Mouse (Mus musculus): ENCODE measurements around the gene Zscan22.
A peak's percentile ranks its signal among the peaks of the same experiment; 100 is the strongest.
"Not testable (repeated sequence)": the region's sequence is repeated elsewhere in the genome, so short reads cannot be mapped to it uniquely, and the experiment has no call there.

Gene Zscan22

GRCm38 (mm10) chr7:12913556-12913955 is 15.9 kb downstream of the Zscan22 start:
- Histone ChIP-seq H3K27me3 (ENCODE audit: control insufficient read depth, insufficient read depth, low read length, poor library complexity, severe bottlenecking) (no peaks in the 10 kb centered on the region), H3K36me3 (ENCODE audit: control insufficient read depth, insufficient read depth, low read length, poor library complexity, severe bottlenecking) (no peaks in the 10 kb centered on the region)
- DNase-seq (ENCODE audit: low read depth, low spot score), result peak; percentile 63

- H3K27me3 ChIP-seq (ENCODE audit: control insufficient read depth, insufficient read depth, low read length, poor library complexity, severe bottlenecking); DNase-seq (ENCODE audit: low read depth, low spot score): not testable (repeated sequence)
- peaks cover 11% of the 10 kb centered on the region for H3K36me3 ChIP-seq (ENCODE audit: control insufficient read depth, insufficient read depth, low read length, poor library complexity, severe bottlenecking)
These were observed 22.9 kb downstream of the Zscan22 start for GRCm38 (mm10) chr7:12920495-12920894.

- H3K27me3 ChIP-seq (ENCODE audit: control insufficient read depth, insufficient read depth, low read length, poor library complexity, severe bottlenecking), result no peaks in the 10 kb centered on the region
- peaks cover 19% of the 10 kb centered on the region for H3K36me3 ChIP-seq (ENCODE audit: control insufficient read depth, insufficient read depth, low read length, poor library complexity, severe bottlenecking)
- no peak for DNase-seq (ENCODE audit: low read depth, low spot score)
These were observed 23.7 kb downstream of the Zscan22 start for GRCm38 (mm10) chr7:12921318-12921704.

DNA sequence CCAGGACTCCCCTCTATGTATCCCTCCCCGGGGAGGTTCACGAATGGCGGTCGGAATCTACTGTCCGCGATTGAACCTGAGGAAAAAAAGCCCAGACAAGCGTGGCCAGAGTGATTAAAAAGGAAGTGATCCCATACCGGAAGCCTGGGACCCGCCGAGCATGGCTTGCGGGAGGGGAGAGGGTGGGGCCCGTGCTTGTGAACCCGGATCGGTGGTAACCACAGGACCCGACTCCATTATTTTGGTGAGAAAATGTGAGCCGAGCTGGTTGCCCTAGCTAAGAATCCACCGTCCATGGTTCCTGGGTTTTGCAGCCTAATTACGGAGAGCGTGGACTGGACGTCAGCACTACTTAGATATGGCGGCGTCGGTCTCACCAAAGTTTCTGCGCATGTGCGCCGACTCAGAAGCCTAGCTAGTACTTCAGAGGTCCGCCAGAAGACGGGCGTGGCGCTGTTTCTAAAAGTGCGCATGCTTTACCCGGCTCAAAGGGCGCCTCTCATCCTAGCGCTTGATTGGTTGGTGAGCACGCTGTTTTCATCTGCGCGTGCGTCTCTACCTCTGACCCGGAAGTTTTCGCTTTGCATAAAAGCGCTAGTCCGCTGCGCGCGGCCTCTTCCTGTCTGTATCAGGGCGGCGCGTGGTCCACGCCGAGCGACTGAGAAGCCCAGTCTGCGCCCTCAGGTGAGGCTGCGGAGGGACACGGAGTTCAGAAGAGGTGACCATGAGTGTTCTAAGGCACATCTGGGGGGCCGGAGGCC is 24.3 kb downstream of the Zscan22 start, which contains the start of gene Rps5:
Gene Rps5, plus strand, starts transcription at position 586 of the 761 bp plus-strand sequence.
- peaks cover 22% of the 10 kb centered on the region for H3K36me3 ChIP-seq (ENCODE audit: control insufficient read depth, insufficient read depth, low read length, poor library complexity, severe bottlenecking)
- no peaks in the 10 kb centered on the region for H3K27me3 ChIP-seq (ENCODE audit: control insufficient read depth, insufficient read depth, low read length, poor library complexity, severe bottlenecking)
- peak; percentile 100 for DNase-seq (ENCODE audit: low read depth, low spot score)

GRCm38 (mm10) chr7:12922729-12923128 is 25.1 kb downstream of the Zscan22 start:
- DNase-seq (ENCODE audit: low read depth, low spot score), result no peak
- Histone ChIP-seq H3K27me3 (ENCODE audit: control insufficient read depth, insufficient read depth, low read length, poor library complexity, severe bottlenecking) (no peaks in the 10 kb centered on the region), H3K36me3 (ENCODE audit: control insufficient read depth, insufficient read depth, low read length, poor library complexity, severe bottlenecking) (peaks cover 25% of the 10 kb centered on the region)

DNA sequence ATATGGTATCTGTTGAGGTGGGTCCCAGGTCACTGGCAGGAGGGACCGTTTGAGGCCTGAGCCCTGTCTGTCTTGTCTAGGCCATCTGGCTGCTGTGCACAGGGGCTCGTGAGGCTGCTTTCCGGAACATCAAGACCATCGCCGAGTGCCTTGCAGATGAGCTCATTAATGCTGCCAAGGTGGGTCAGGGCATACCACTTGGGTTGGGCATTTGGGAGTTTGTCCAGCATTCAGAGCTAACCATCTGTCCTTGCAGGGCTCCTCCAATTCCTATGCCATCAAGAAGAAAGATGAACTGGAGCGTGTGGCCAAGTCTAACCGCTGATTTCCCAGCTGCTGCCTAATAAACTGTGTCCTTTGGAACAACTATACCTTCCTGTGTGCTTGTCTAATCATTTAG is 28.7 kb downstream of the Zscan22 start:
- DNase-seq (ENCODE audit: low read depth, low spot score), result no peak
- no peaks in the 10 kb centered on the region for H3K27me3 ChIP-seq (ENCODE audit: control insufficient read depth, insufficient read depth, low read length, poor library complexity, severe bottlenecking)
- H3K36me3 ChIP-seq (ENCODE audit: control insufficient read depth, insufficient read depth, low read length, poor library complexity, severe bottlenecking), result peaks cover 25% of the 10 kb centered on the region

GRCm38 (mm10) chr7:12927191-12927680 is 29.6 kb downstream of the Zscan22 start, which contains the start of gene Rnf225:
Rnf225 (plus strand) TSS chr7:12927416.
- peaks cover 25% of the 10 kb centered on the region for H3K36me3 ChIP-seq (ENCODE audit: control insufficient read depth, insufficient read depth, low read length, poor library complexity, severe bottlenecking)
- H3K27me3 ChIP-seq (ENCODE audit: control insufficient read depth, insufficient read depth, low read length, poor library complexity, severe bottlenecking), result no peaks in the 10 kb centered on the region
- no peak for DNase-seq (ENCODE audit: low read depth, low spot score)

- H3K36me3 ChIP-seq (ENCODE audit: control insufficient read depth, insufficient read depth, low read length, poor library complexity, severe bottlenecking), result peaks cover 25% of the 10 kb centered on the region
- H3K27me3 ChIP-seq (ENCODE audit: control insufficient read depth, insufficient read depth, low read length, poor library complexity, severe bottlenecking), result no peaks in the 10 kb centered on the region
- no peak for DNase-seq (ENCODE audit: low read depth, low spot score)
These were observed 30.3 kb downstream of the Zscan22 start for GRCm38 (mm10) chr7:12927693-12928589.

- H3K27me3 ChIP-seq (ENCODE audit: control insufficient read depth, insufficient read depth, low read length, poor library complexity, severe bottlenecking), result no peaks in the 10 kb centered on the region; the same call in 1 of the 2 replicates
- no peak for DNase-seq (ENCODE audit: low read depth, low spot score)
- H3K36me3 ChIP-seq (ENCODE audit: control insufficient read depth, insufficient read depth, low read length, poor library complexity, severe bottlenecking), result no peaks in the 10 kb centered on the region
These were observed 36.1 kb downstream of the Zscan22 start for GRCm38 (mm10) chr7:12933615-12934140.

- Histone ChIP-seq H3K36me3 (ENCODE audit: control insufficient read depth, insufficient read depth, low read length, poor library complexity, severe bottlenecking) (no peaks in the 10 kb centered on the region), H3K27me3 (ENCODE audit: control insufficient read depth, insufficient read depth, low read length, poor library complexity, severe bottlenecking) (no peaks in the 10 kb centered on the region; the same call in 1 of the 2 replicates)
- DNase-seq (ENCODE audit: low read depth, low spot score), result no peak
These were observed 37.2 kb downstream of the Zscan22 start for GRCm38 (mm10) chr7:12934808-12935207.

GRCm38 (mm10) chr7:12937254-12937803 is 39.7 kb downstream of the Zscan22 start:
- peak; percentile 43 for DNase-seq (ENCODE audit: low read depth, low spot score)
- not testable (repeated sequence) for H3K36me3 ChIP-seq (ENCODE audit: control insufficient read depth, insufficient read depth, low read length, poor library complexity, severe bottlenecking); H3K27me3 ChIP-seq (ENCODE audit: control insufficient read depth, insufficient read depth, low read length, poor library complexity, severe bottlenecking)

GRCm38 (mm10) chr7:12940599-12940998 is 43.0 kb downstream of the Zscan22 start:
- Histone ChIP-seq H3K36me3 (ENCODE audit: control insufficient read depth, insufficient read depth, low read length, poor library complexity, severe bottlenecking) (no peaks in the 10 kb centered on the region), H3K27me3 (ENCODE audit: control insufficient read depth, insufficient read depth, low read length, poor library complexity, severe bottlenecking) (no peaks in the 10 kb centered on the region)
- no peak for DNase-seq (ENCODE audit: low read depth, low spot score)

GRCm38 (mm10) chr7:12943488-12943887 is 45.9 kb downstream of the Zscan22 start:
- Histone ChIP-seq H3K27me3 (ENCODE audit: control insufficient read depth, insufficient read depth, low read length, poor library complexity, severe bottlenecking) (no peaks in the 10 kb centered on the region), H3K36me3 (ENCODE audit: control insufficient read depth, insufficient read depth, low read length, poor library complexity, severe bottlenecking) (no peaks in the 10 kb centered on the region)
- DNase-seq (ENCODE audit: low read depth, low spot score), result peak; percentile 70

GRCm38 (mm10) chr7:12949032-12949871 is 51.6 kb downstream of the Zscan22 start:
- H3K27me3 ChIP-seq (ENCODE audit: control insufficient read depth, insufficient read depth, low read length, poor library complexity, severe bottlenecking), result no peaks in the 10 kb centered on the region
- DNase-seq (ENCODE audit: low read depth, low spot score), result peak; percentile 98
- H3K36me3 ChIP-seq (ENCODE audit: control insufficient read depth, insufficient read depth, low read length, poor library complexity, severe bottlenecking), result no peaks in the 10 kb centered on the region

All from splenic B cell, adult 2 months (primary cell).